Mouse (Mus musculus): ENCODE results near the gene Gm28710. TPM values are rescaled to one million over a fixed set of nuclear protein-coding genes. Genes with fewer than 3 reads are reported as not detected.

Gm28710 gene
- polyA plus RNA-seq (2015; fragmentation: Nextera tagmentation; extraction: Ambion mirVana) = not detected in 2 replicates

DNA sequence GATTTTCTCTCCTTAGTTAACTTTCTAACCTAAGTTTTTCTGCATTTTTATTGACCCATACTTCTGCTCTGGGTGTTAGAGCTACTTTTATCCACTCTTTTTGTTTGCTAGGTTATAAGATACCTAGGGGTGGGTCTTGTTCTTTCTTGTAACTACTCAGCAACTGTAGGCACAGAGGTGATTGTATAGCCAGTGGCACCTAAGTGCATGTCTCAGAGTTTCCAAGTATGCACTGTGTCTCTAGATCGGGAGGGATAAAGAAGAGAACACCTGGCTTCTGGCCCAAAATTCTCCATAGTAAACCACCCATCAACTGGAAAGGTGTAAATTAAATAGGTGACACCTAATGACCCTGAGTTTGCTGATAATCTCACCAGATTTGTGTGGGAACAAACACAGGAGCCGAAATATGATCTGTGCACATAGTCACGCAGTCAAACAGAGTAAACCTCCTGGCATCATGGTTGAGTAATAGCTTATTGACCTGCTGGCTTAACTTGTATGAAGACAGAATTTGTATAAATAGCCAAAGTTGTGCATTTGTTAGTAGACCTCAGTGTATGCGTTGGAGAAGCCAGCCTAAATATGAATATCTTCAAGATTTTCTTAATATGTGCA is at the start of gene Gm28710:
Gm28710 (plus strand) TSS at position 568 of the 618 bp plus-strand sequence.
- no peak within 1 kb of the TSS for H3K4me2 ChIP-seq
- no peak for ATAC-seq (ENCODE audit: insufficient read depth)
- no peaks in the 10 kb centered on the region for H3K4me1 ChIP-seq (replicated peaks)
- H3K4me3 ChIP-seq (replicated peaks) = no peak within 1 kb of the TSS
- no peaks in the 10 kb centered on the region for H3K36me3 ChIP-seq (replicated peaks)
- no peak within 1 kb of the TSS for H3K27ac ChIP-seq (replicated peaks)
- H3K27me3 ChIP-seq = no peaks in the 10 kb centered on the region
- H3K9me3 ChIP-seq (replicated peaks) = no peaks in the 10 kb centered on the region
- 70% methylated on average over 4 of the region's 4 CpGs for WGBS (ENCODE audit: insufficient replicate concordance)
- no peak within 1 kb of the TSS for H3K9ac ChIP-seq

DNA sequence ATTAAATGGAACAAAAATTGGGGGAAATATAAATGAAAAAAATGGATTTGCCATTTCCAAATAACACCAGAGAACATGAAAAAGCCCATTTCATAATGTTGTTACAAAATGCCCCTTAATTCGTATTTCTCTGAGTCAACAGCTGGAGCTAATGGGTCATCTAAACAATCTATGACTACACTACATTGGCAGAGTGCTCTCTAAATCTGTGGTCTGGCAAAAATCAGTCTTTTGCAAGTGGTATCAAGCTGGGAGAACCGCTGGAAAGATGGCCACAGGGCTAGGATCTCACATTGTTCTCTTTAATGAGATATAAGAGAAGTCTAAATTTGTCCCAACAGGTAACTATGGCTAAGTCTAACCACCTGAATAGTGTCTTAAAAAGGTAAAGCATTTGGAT is 14.4 kb upstream of the Gm28710 start:
- no peaks in the 10 kb centered on the region for H3K4me1 ChIP-seq (replicated peaks)
- no peak overlapping the region for H3K9ac ChIP-seq
- no peaks in the 10 kb centered on the region for H3K27me3 ChIP-seq
- no peak overlapping the region for H3K4me2 ChIP-seq
- no peak overlapping the region for H3K27ac ChIP-seq (replicated peaks)
- no peak for ATAC-seq (ENCODE audit: insufficient read depth)
- H3K9me3 ChIP-seq (replicated peaks) = no peaks in the 10 kb centered on the region
- no peaks in the 10 kb centered on the region for H3K36me3 ChIP-seq (replicated peaks)
- 52% methylated on average over 2 of the region's 2 CpGs for WGBS (ENCODE audit: insufficient replicate concordance)
- no peak overlapping the region for H3K4me3 ChIP-seq (replicated peaks)

DNA sequence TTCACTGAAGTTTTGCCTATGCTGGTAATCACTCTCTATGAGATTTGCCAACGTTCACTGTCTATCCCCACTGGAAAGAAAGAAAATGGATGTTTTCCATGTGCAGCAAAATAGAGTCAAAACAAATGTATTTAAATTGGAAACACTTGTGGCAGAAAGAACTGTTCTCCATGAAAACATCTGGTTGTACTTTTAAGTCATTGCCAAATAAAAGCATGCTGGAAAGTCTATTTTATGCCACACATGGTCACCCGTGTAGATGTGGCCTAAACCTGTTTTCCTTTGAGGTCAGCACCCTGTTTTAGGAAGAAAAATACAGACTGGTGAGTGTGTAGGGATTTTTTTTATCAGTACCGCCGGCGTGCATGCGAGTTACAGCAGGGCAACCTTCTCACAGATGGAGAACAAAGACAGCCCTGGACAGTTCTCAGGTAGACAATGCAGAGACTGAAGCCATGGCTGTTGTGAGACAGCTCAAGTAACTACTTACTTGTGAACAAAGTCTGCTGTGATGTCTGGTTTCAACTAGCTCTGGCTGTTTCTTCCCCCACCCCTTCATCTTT is 12.9 kb upstream of the Gm28710 start:
- H3K36me3 ChIP-seq (replicated peaks) = no peaks in the 10 kb centered on the region
- no peak overlapping the region for H3K4me2 ChIP-seq
- no peaks in the 10 kb centered on the region for H3K9me3 ChIP-seq (replicated peaks)
- no peak for ATAC-seq (ENCODE audit: insufficient read depth)
- no peaks in the 10 kb centered on the region for H3K4me1 ChIP-seq (replicated peaks)
- no peak overlapping the region for H3K9ac ChIP-seq
- 67% methylated on average over 6 of the region's 6 CpGs for WGBS (ENCODE audit: insufficient replicate concordance)
- no peak overlapping the region for H3K27ac ChIP-seq (replicated peaks)
- H3K27me3 ChIP-seq = no peaks in the 10 kb centered on the region
- H3K4me3 ChIP-seq (replicated peaks) = no peak overlapping the region

DNA sequence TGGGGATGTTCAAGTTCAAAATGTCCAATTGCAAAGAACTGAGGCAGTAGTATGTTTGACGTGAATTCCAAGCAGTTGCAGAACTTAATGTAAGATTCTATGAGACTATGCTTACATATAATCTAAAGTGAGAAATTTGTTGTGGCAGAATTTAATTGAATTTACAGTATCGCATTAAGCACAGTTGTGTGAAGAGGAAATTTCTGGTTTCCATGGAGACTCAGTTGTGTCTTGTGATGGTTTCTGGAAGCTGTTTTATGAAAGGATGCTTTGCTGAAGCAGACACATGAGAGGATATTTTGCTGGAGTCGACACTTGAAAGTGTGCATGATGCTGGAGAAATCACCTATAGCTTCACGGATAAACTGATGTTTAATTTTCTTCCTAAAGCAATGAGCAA is 6.0 kb upstream of the Gm28710 start:
- Histone ChIP-seq H3K4me2 (no peak overlapping the region), H3K27me3 (no peaks in the 10 kb centered on the region), H3K9me3 (replicated peaks) (no peaks in the 10 kb centered on the region), H3K36me3 (replicated peaks) (no peaks in the 10 kb centered on the region), H3K4me3 (replicated peaks) (no peak overlapping the region), H3K27ac (replicated peaks) (no peak overlapping the region), H3K4me1 (replicated peaks) (no peaks in the 10 kb centered on the region), H3K9ac (no peak overlapping the region)
- 67% methylated on average over 4 of the region's 4 CpGs for WGBS (ENCODE audit: insufficient replicate concordance)
- no peak for ATAC-seq (ENCODE audit: insufficient read depth)

DNA sequence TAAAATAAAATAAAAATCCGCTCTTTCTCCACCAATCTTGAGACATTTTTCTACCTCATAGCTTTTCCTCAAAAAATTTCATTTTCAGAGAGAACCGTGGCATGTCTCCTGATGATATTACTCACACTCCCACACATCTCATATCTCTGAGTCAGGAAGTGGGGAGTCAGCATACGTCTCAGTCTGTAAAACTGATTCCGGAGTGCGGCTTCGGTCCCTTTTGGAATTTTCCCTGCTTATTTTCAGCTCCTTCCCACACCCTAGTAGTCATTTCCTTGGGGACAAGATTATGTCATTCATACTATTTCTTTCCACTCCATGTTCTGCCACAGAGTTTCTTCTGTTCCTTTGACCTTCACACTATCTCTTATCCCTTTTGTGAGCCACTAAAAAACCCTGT is 3.4 kb downstream of the Gm28710 start:
- ATAC-seq (ENCODE audit: insufficient read depth) = no peak
- Histone ChIP-seq H3K4me1 (replicated peaks) (no peaks in the 10 kb centered on the region), H3K9ac (no peak overlapping the region), H3K4me2 (no peak overlapping the region), H3K9me3 (replicated peaks) (no peaks in the 10 kb centered on the region), H3K27ac (replicated peaks) (no peak overlapping the region), H3K36me3 (replicated peaks) (no peaks in the 10 kb centered on the region), H3K27me3 (no peaks in the 10 kb centered on the region), H3K4me3 (replicated peaks) (no peak overlapping the region)
- 69% methylated on average over 6 of the region's 6 CpGs for WGBS (ENCODE audit: insufficient replicate concordance)

DNA sequence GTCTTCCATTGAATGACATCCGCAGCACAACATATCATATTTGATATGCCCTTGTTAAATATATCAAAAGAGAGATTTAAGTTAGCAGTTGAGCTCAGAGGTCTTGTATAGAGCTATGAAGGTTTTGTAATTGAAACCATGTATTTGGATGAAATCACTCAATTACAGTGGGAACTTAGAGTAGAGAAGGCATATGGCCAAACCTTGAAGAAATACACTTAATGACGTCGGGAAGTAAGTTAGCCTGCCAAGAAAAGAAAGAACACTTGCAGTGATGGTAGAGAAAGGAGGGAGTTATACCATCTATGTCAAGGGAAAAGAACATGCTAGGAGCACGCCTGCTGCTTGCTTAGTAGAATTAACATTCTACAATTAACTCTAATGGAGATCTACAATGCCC is 11.1 kb downstream of the Gm28710 start:
- Histone ChIP-seq H3K4me1 (replicated peaks) (no peaks in the 10 kb centered on the region), H3K4me3 (replicated peaks) (no peak overlapping the region), H3K36me3 (replicated peaks) (no peaks in the 10 kb centered on the region), H3K9me3 (replicated peaks) (no peaks in the 10 kb centered on the region), H3K27ac (replicated peaks) (no peak overlapping the region), H3K4me2 (no peak overlapping the region), H3K27me3 (no peaks in the 10 kb centered on the region), H3K9ac (no peak overlapping the region)
- WGBS (ENCODE audit: insufficient replicate concordance) = 60% methylated on average over 4 of the region's 4 CpGs
- no peak for ATAC-seq (ENCODE audit: insufficient read depth)

DNA sequence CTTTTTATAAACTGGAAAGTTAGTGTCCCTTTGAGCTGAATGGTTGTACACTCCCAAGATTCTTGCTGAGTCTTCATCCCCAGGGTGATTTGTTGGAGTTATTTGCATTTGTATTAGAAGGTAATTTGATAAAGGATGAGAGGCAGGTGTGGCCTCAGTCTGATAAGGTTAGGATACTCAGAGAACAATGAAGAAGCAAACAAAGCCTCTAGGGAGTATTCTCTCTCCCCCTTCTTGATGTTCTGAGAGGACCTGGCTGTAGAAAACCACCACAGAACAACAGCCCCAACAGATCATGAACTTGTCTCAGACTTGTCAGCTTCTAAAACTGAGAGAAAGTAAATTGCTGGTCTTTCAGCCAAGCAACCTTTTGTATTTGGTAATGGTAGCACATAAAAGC is 47.4 kb downstream of the Gm28710 start:
- Histone ChIP-seq H3K9me3 (replicated peaks) (no peaks in the 10 kb centered on the region), H3K9ac (no peak overlapping the region), H3K4me3 (replicated peaks) (no peak overlapping the region), H3K4me1 (replicated peaks) (no peaks in the 10 kb centered on the region), H3K36me3 (replicated peaks) (no peaks in the 10 kb centered on the region), H3K27me3 (no peaks in the 10 kb centered on the region), H3K4me2 (no peak overlapping the region), H3K27ac (replicated peaks) (no peak overlapping the region)
- ATAC-seq (ENCODE audit: insufficient read depth) = no peak

DNA sequence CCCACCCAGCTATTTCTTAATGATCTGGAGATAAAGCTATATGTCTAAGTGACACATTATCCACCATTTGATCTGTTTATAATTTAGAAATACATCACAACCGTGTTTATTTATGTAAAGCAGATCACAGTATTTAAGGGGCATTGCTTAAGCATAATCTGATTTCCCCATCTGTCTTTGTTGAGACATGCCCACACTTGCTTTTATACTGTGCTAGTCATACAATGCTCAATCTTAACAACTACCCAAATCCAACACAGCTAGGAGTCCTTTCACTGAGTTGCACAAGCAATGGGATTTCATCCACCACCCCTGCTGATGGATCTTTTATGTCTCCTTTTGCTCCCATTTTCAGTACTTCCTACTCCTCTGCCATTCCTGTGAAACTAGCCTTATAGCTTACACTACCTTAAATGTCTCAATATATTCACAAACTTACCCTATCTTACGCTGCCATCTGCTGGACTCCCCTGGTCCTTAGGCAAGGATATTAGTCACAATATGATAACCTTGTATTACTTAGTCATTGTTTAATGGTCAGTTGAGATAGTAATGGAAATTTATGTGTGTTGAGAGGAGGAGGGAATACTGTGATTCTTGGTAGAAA is 77.8 kb downstream of the Gm28710 start:
- Histone ChIP-seq H3K4me2 (no peak overlapping the region), H3K27ac (replicated peaks) (no peak overlapping the region), H3K27me3 (no peaks in the 10 kb centered on the region), H3K4me3 (replicated peaks) (no peak overlapping the region), H3K4me1 (replicated peaks) (no peaks in the 10 kb centered on the region), H3K9me3 (replicated peaks) (no peaks in the 10 kb centered on the region), H3K9ac (no peak overlapping the region), H3K36me3 (replicated peaks) (no peaks in the 10 kb centered on the region)
- ATAC-seq (ENCODE audit: insufficient read depth) = no peak
- 34% methylated on average over 2 of the region's 2 CpGs for WGBS (ENCODE audit: insufficient replicate concordance)

DNA sequence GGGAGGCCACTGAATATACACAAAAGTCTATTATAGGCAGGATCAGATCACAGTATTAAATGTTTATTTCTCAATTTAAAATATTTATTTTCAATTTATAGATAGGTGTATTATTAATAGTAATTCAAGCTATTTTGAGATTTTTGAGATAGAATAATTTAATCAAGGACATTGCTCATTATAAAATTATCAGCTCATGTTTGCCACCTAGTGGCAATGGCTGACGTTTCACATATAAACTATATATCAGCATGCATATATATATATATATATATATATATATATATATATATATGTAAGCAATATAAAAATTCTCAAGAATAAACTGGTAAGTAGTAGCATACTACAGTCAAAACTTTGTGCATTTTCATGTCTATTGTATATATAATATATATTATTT is 102.6 kb downstream of the Gm28710 start:
- WGBS (ENCODE audit: insufficient replicate concordance) = 16% methylated on average over 1 of the region's 1 CpGs
- Histone ChIP-seq H3K27ac (replicated peaks) (no peak overlapping the region), H3K36me3 (replicated peaks) (no peaks in the 10 kb centered on the region), H3K4me1 (replicated peaks) (no peaks in the 10 kb centered on the region), H3K27me3 (no peaks in the 10 kb centered on the region), H3K9me3 (replicated peaks) (no peaks in the 10 kb centered on the region), H3K9ac (no peak overlapping the region), H3K4me3 (replicated peaks) (no peak overlapping the region), H3K4me2 (no peak overlapping the region)
- ATAC-seq (ENCODE audit: insufficient read depth) = no peak

DNA sequence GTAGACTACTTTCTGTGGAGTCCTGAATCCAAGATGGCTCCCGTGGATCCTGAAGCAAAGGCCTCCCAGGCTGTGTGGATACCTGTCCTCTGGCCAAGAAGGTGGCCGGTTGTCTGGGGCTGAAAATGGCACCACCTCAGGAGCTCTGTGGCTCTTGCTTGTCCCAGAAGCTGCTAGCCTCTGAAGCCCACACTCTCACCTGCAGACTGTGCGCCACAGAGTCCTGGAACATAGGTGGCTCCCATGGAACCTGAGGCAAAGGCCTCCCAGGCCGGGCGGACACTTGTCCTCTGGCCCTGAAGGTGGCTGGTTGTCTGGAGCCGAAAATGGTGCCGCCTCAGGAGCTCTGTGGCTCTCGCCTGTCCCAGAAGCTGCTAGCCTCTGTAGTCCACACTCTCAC is 128.2 kb downstream of the Gm28710 start:
- Histone ChIP-seq H3K4me3 (replicated peaks) (no peak overlapping the region), H3K27me3 (no peaks in the 10 kb centered on the region), H3K4me1 (replicated peaks) (no peaks in the 10 kb centered on the region), H3K9me3 (replicated peaks) (no peaks in the 10 kb centered on the region), H3K36me3 (replicated peaks) (no peaks in the 10 kb centered on the region), H3K4me2 (no peak overlapping the region), H3K27ac (replicated peaks) (no peak overlapping the region), H3K9ac (no peak overlapping the region)
- ATAC-seq (ENCODE audit: insufficient read depth) = no peak
- WGBS (ENCODE audit: insufficient replicate concordance) = 63% methylated on average over 8 of the region's 8 CpGs

DNA sequence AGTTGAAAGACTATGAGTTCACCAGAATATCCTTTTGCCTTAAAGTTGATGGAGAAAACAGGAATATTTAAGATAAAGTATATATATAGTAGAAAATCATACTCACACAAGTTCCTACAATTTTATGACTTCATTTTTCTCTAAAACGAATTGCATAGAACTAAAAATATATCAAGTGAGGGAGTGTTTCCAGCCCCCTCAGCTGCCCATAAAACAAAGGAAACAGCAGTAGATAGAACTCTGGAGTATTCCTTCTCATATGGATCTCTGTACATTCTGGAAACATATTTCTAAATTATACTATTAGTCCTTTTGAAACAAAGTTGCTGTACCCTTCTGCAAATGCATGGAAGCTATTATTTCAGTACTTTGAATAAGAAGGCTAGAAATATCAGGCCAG is 130.9 kb downstream of the Gm28710 start:
- Histone ChIP-seq H3K4me1 (replicated peaks) (no peaks in the 10 kb centered on the region), H3K9me3 (replicated peaks) (no peaks in the 10 kb centered on the region), H3K27me3 (no peaks in the 10 kb centered on the region), H3K27ac (replicated peaks) (no peak overlapping the region), H3K9ac (no peak overlapping the region), H3K4me2 (no peak overlapping the region), H3K36me3 (replicated peaks) (no peaks in the 10 kb centered on the region), H3K4me3 (replicated peaks) (no peak overlapping the region)
- ATAC-seq (ENCODE audit: insufficient read depth) = no peak
- WGBS (ENCODE audit: insufficient replicate concordance) = 31% methylated on average over 1 of the region's 1 CpGs
